Mouse (Mus musculus): ENCODE results near the gene Tarbp2. TPM values are rescaled to one million over a fixed set of nuclear protein-coding genes. Genes with fewer than 3 reads are reported as not detected.

Gene Tarbp2
- polyA plus RNA-seq, 1 experiment: 67.5 TPM

GRCm38 (mm10) chr15:102515261-102515660 is 2.7 kb upstream of the Tarbp2 start:
- WGBS: 70% methylated on average over 2 of the region's 2 CpGs

GRCm38 (mm10) chr15:102515791-102516190 is 2.2 kb upstream of the Tarbp2 start:
- TF ChIP-seq POLR2A (IDR thresholded peaks at IDR 0.05; ENCODE audit: borderline replicate concordance, control insufficient read depth, low read depth, low read length): no peak
- TF ChIP-seq CTCF (IDR thresholded peaks at IDR 0.05; ENCODE audit: control insufficient read depth, insufficient read depth, low read length): no peak
- Histone ChIP-seq H3K27ac (ENCODE audit: control insufficient read depth, insufficient read depth, low read depth, low read length, poor library complexity) (no peak overlapping the region), H3K4me1 (ENCODE audit: control insufficient read depth, insufficient read depth, low read length) (no peaks in the 10 kb centered on the region; the same call in 1 of the 2 replicates), H3K4me3 (replicated peaks; ENCODE audit: control insufficient read depth, low read depth, low read length) (no peak overlapping the region)
- WGBS: 90% methylated on average over 4 of the region's 4 CpGs

More at GRCm38 (mm10) chr15:102515261-102515660, 2.7 kb upstream of the Tarbp2 start:
- H3K27ac ChIP-seq (ENCODE audit: control insufficient read depth, insufficient read depth, low read depth, low read length, poor library complexity): no peak overlapping the region
- no peaks in the 10 kb centered on the region; the same call in 1 of the 2 replicates for H3K4me1 ChIP-seq (ENCODE audit: control insufficient read depth, insufficient read depth, low read length)
- TF ChIP-seq POLR2A (IDR thresholded peaks at IDR 0.05; ENCODE audit: borderline replicate concordance, control insufficient read depth, low read depth, low read length): no peak
- no peak for TF ChIP-seq CTCF (IDR thresholded peaks at IDR 0.05; ENCODE audit: control insufficient read depth, insufficient read depth, low read length)
- no peak overlapping the region for H3K4me3 ChIP-seq (replicated peaks; ENCODE audit: control insufficient read depth, low read depth, low read length)

GRCm38 (mm10) chr15:102516293-102516692 is 1.7 kb upstream of the Tarbp2 start:
- TF ChIP-seq CTCF (IDR thresholded peaks at IDR 0.05; ENCODE audit: control insufficient read depth, insufficient read depth, low read length): no peak
- TF ChIP-seq POLR2A (IDR thresholded peaks at IDR 0.05; ENCODE audit: borderline replicate concordance, control insufficient read depth, low read depth, low read length): no peak
- WGBS: 9% methylated on average over 12 of the region's 12 CpGs
- no peak overlapping the region for H3K27ac ChIP-seq (ENCODE audit: control insufficient read depth, insufficient read depth, low read depth, low read length, poor library complexity)
- H3K4me3 ChIP-seq (replicated peaks; ENCODE audit: control insufficient read depth, low read depth, low read length): peak overlapping the region; percentile 63
- H3K4me1 ChIP-seq (ENCODE audit: control insufficient read depth, insufficient read depth, low read length): no peaks in the 10 kb centered on the region; the same call in 1 of the 2 replicates

- under 1% methylated on average over 43 of the region's 43 CpGs for WGBS
- Histone ChIP-seq H3K27ac (ENCODE audit: control insufficient read depth, insufficient read depth, low read depth, low read length, poor library complexity) (no peak within 1 kb of the TSS), H3K4me1 (ENCODE audit: control insufficient read depth, insufficient read depth, low read length) (no peaks in the 10 kb centered on the region; the same call in 1 of the 2 replicates), H3K4me3 (replicated peaks; ENCODE audit: control insufficient read depth, low read depth, low read length) (peak within 1 kb of the TSS; percentile 78)
- no peak for TF ChIP-seq POLR2A (IDR thresholded peaks at IDR 0.05; ENCODE audit: borderline replicate concordance, control insufficient read depth, low read depth, low read length)
- TF ChIP-seq CTCF (IDR thresholded peaks at IDR 0.05; ENCODE audit: control insufficient read depth, insufficient read depth, low read length): no peak
These were observed 1.1 kb upstream of the Tarbp2 start, which contains the start of gene Map3k12 for GRCm38 (mm10) chr15:102516728-102517404. Map3k12 (minus strand) TSS chr15:102517064.

GRCm38 (mm10) chr15:102517631-102517975 is 389 bp upstream of the Tarbp2 start:
- Histone ChIP-seq H3K4me3 (replicated peaks; ENCODE audit: control insufficient read depth, low read depth, low read length) (peak overlapping the region; percentile 78), H3K4me1 (ENCODE audit: control insufficient read depth, insufficient read depth, low read length) (no peaks in the 10 kb centered on the region; the same call in 1 of the 2 replicates), H3K27ac (ENCODE audit: control insufficient read depth, insufficient read depth, low read depth, low read length, poor library complexity) (no peak overlapping the region)
- 0% methylated on average over 10 of the region's 10 CpGs for WGBS
- TF ChIP-seq CTCF (IDR thresholded peaks at IDR 0.05; ENCODE audit: control insufficient read depth, insufficient read depth, low read length) (no peak), POLR2A (IDR thresholded peaks at IDR 0.05; ENCODE audit: borderline replicate concordance, control insufficient read depth, low read depth, low read length) (no peak)

- WGBS: under 1% methylated on average over 9 of the region's 9 CpGs
- TF ChIP-seq POLR2A (IDR thresholded peaks at IDR 0.05; ENCODE audit: borderline replicate concordance, control insufficient read depth, low read depth, low read length): no peak
- TF ChIP-seq CTCF (IDR thresholded peaks at IDR 0.05; ENCODE audit: control insufficient read depth, insufficient read depth, low read length): no peak
- H3K4me1 ChIP-seq (ENCODE audit: control insufficient read depth, insufficient read depth, low read length): no peaks in the 10 kb centered on the region; the same call in 1 of the 2 replicates
- peak overlapping the region; percentile 80 for H3K4me3 ChIP-seq (replicated peaks; ENCODE audit: control insufficient read depth, low read depth, low read length)
- H3K27ac ChIP-seq (ENCODE audit: control insufficient read depth, insufficient read depth, low read depth, low read length, poor library complexity): peak overlapping the region; percentile 94
These were observed 838 bp downstream of the Tarbp2 start for GRCm38 (mm10) chr15:102518859-102519201.

GRCm38 (mm10) chr15:102519211-102520141 is 1.5 kb downstream of the Tarbp2 start:
- no peak for TF ChIP-seq CTCF (IDR thresholded peaks at IDR 0.05; ENCODE audit: control insufficient read depth, insufficient read depth, low read length)
- no peak for TF ChIP-seq POLR2A (IDR thresholded peaks at IDR 0.05; ENCODE audit: borderline replicate concordance, control insufficient read depth, low read depth, low read length)
- H3K4me1 ChIP-seq (ENCODE audit: control insufficient read depth, insufficient read depth, low read length): no peaks in the 10 kb centered on the region; the same call in 1 of the 2 replicates
- WGBS: 15% methylated on average over 17 of the region's 17 CpGs
- H3K27ac ChIP-seq (ENCODE audit: control insufficient read depth, insufficient read depth, low read depth, low read length, poor library complexity): peak overlapping the region; percentile 94; the same call in 1 of the 2 replicates
- H3K4me3 ChIP-seq (replicated peaks; ENCODE audit: control insufficient read depth, low read depth, low read length): peak overlapping the region; percentile 80

GRCm38 (mm10) chr15:102520416-102520815 is 2.4 kb downstream of the Tarbp2 start:
- Histone ChIP-seq H3K4me1 (ENCODE audit: control insufficient read depth, insufficient read depth, low read length) (no peaks in the 10 kb centered on the region; the same call in 1 of the 2 replicates), H3K27ac (ENCODE audit: control insufficient read depth, insufficient read depth, low read depth, low read length, poor library complexity) (no peak overlapping the region), H3K4me3 (replicated peaks; ENCODE audit: control insufficient read depth, low read depth, low read length) (no peak overlapping the region)
- TF ChIP-seq CTCF (IDR thresholded peaks at IDR 0.05; ENCODE audit: control insufficient read depth, insufficient read depth, low read length): no peak
- no peak for TF ChIP-seq POLR2A (IDR thresholded peaks at IDR 0.05; ENCODE audit: borderline replicate concordance, control insufficient read depth, low read depth, low read length)
- 28% methylated on average over 4 of the region's 4 CpGs for WGBS
